Mouse (Mus musculus) cerebellum, adult 18-20 months (tissue): ENCODE measurements around the gene Adarb1.

Experiments used
- DNase-seq, 2 experiments: peaks; one replicate each; pipeline ENCODE4 v3.0.0; 2021

The Adarb1 gene

GRCm38 (mm10) chr10:77418138-77418537 lies at the start of gene Adarb1:
Gene Adarb1 (minus strand): TSS chr10:77418270.
- peak; percentile 90 to 97 for DNase-seq

GRCm38 (mm10) chr10:77467407-77467806 lies 49.3 kb upstream of the Adarb1 start:
- no peak for DNase-seq

GRCm38 (mm10) chr10:77465902-77466301 lies 47.8 kb upstream of the Adarb1 start:
- DNase-seq: no peak

- peak; percentile 55 to 70 for DNase-seq
Observed at GRCm38 (mm10) chr10:77464181-77464936, 46.3 kb upstream of the Adarb1 start.

GRCm38 (mm10) chr10:77461161-77461560 lies 43.1 kb upstream of the Adarb1 start:
- DNase-seq: no peak

- no peak for DNase-seq
Observed at GRCm38 (mm10) chr10:77457701-77458100, 39.6 kb upstream of the Adarb1 start.

- DNase-seq: peak; percentile 86 to 95
Observed at GRCm38 (mm10) chr10:77456507-77456906, 38.4 kb upstream of the Adarb1 start.

GRCm38 (mm10) chr10:77455251-77456010 lies 37.4 kb upstream of the Adarb1 start:
- no peak for DNase-seq

- no peak for DNase-seq
Observed at GRCm38 (mm10) chr10:77454795-77455194, 36.7 kb upstream of the Adarb1 start.

- no peak for DNase-seq
Observed at GRCm38 (mm10) chr10:77451822-77452221, 33.8 kb upstream of the Adarb1 start.

- DNase-seq: no peak
Observed at GRCm38 (mm10) chr10:77450159-77450464, 32.0 kb upstream of the Adarb1 start.

GRCm38 (mm10) chr10:77449315-77450158 lies 31.5 kb upstream of the Adarb1 start:
- no peak for DNase-seq

- DNase-seq: no peak
Observed at GRCm38 (mm10) chr10:77448698-77449247, 30.7 kb upstream of the Adarb1 start.

GRCm38 (mm10) chr10:77448209-77448608 lies 30.1 kb upstream of the Adarb1 start:
- peak in 1 of 2 experiments; percentile 43 for DNase-seq

GRCm38 (mm10) chr10:77447755-77448154 lies 29.7 kb upstream of the Adarb1 start:
- no peak for DNase-seq

- DNase-seq: no peak
Observed at GRCm38 (mm10) chr10:77442250-77442649, 24.2 kb upstream of the Adarb1 start.

- DNase-seq: no peak
Observed at GRCm38 (mm10) chr10:77441812-77442211, 23.7 kb upstream of the Adarb1 start.

GRCm38 (mm10) chr10:77440841-77441755 lies 23.0 kb upstream of the Adarb1 start:
- DNase-seq: no peak

GRCm38 (mm10) chr10:77440286-77440685 lies 22.2 kb upstream of the Adarb1 start:
- DNase-seq: no peak

GRCm38 (mm10) chr10:77439026-77439425 lies 21.0 kb upstream of the Adarb1 start:
- DNase-seq: no peak

- no peak for DNase-seq
Observed at GRCm38 (mm10) chr10:77438021-77438420, 20.0 kb upstream of the Adarb1 start.

GRCm38 (mm10) chr10:77435343-77435742 lies 17.3 kb upstream of the Adarb1 start:
- no peak for DNase-seq
